Mouse (Mus musculus) heart, adult 9 months (tissue): ENCODE data around the gene Tex36.

Experiments used
- DNase-seq, 2 experiments: peaks; one replicate each; pipeline ENCODE4 v3.0.0; 2022; ENCODE audit warnings: low spot score in 2 of 2

Gene Tex36

GRCm38 (mm10) chr7:133591750-133592149 lies 10.2 kb downstream of the Tex36 start:
- DNase-seq, result no peak

GRCm38 (mm10) chr7:133583216-133583615 lies 18.7 kb downstream of the Tex36 start:
- DNase-seq, result no peak

- no peak for DNase-seq
These were observed 21.7 kb downstream of the Tex36 start for GRCm38 (mm10) chr7:133580296-133580640.

- no peak for DNase-seq
These were observed 22.3 kb downstream of the Tex36 start for GRCm38 (mm10) chr7:133579491-133580295.

- DNase-seq, result no peak
These were observed 25.1 kb downstream of the Tex36 start for GRCm38 (mm10) chr7:133576825-133577224.

GRCm38 (mm10) chr7:133576281-133576680 lies 25.7 kb downstream of the Tex36 start:
- no peak for DNase-seq

GRCm38 (mm10) chr7:133571927-133572326 lies 30.0 kb downstream of the Tex36 start:
- no peak for DNase-seq

- no peak for DNase-seq
These were observed 32.6 kb downstream of the Tex36 start for GRCm38 (mm10) chr7:133569194-133569880.

- DNase-seq, result no peak
These were observed 37.4 kb downstream of the Tex36 start for GRCm38 (mm10) chr7:133564600-133564999.

- no peak for DNase-seq
These were observed 38.7 kb downstream of the Tex36 start for GRCm38 (mm10) chr7:133563175-133563824.

GRCm38 (mm10) chr7:133555786-133556492 lies 46.0 kb downstream of the Tex36 start:
- no peak for DNase-seq

GRCm38 (mm10) chr7:133552306-133552991 lies 49.5 kb downstream of the Tex36 start:
- DNase-seq, result no peak

GRCm38 (mm10) chr7:133551000-133551399 lies 51.0 kb downstream of the Tex36 start:
- DNase-seq, result no peak

- no peak for DNase-seq
These were observed 53.5 kb downstream of the Tex36 start for GRCm38 (mm10) chr7:133548434-133548833.

GRCm38 (mm10) chr7:133545631-133546030 lies 56.3 kb downstream of the Tex36 start:
- DNase-seq, result no peak

GRCm38 (mm10) chr7:133544966-133545365 lies 57.0 kb downstream of the Tex36 start:
- no peak for DNase-seq

GRCm38 (mm10) chr7:133543131-133543530 lies 58.8 kb downstream of the Tex36 start:
- no peak for DNase-seq

- DNase-seq, result no peak
These were observed 64.6 kb downstream of the Tex36 start for GRCm38 (mm10) chr7:133537366-133537765.
